Mouse (Mus musculus): ENCODE results near the gene Gm10260. TPM values are rescaled to one million over a fixed set of nuclear protein-coding genes. Genes with fewer than 3 reads are reported as not detected.

The Gm10260 gene
- polyA plus RNA-seq, 1 experiment from 2014 or later: 0.98 TPM

DNA sequence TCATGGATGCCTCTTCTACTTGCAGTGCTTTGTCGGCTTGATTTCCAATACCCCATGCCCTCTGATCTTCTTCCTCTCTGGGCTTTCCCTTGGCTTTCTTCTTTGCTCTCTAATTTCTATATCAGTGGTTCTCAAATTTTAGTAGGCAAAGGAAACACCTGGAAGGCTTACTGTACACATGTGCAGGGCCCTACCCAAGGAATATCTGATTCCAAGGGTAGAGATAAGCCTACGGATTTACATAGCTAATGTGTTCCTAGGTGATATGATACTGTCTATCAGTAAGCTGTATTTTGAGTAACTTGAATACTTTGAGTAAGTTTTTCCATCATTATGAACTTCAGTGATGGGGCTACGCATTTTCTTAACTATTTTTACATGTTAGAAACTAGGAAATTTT is 25.7 kb downstream of the Gm10260 start:
- H3K4me3 ChIP-seq: no peak overlapping the region
- H3K27ac ChIP-seq: no peak overlapping the region
- ATAC-seq (ENCODE audit: low FRiP score, low read depth): no peak
- H3K4me2 ChIP-seq (replicated peaks): no peak overlapping the region
- no peaks in the 10 kb centered on the region for H3K27me3 ChIP-seq (replicated peaks)
- H3K9me3 ChIP-seq: no peaks in the 10 kb centered on the region
- H3K9ac ChIP-seq: no peak overlapping the region
- H3K4me1 ChIP-seq: no peaks in the 10 kb centered on the region
- 92% methylated on average over 3 of the region's 3 CpGs for WGBS
- no peaks in the 10 kb centered on the region for H3K36me3 ChIP-seq

GRCm38 (mm10) chr13:97725160-97725825 is 35.1 kb downstream of the Gm10260 start:
- Histone ChIP-seq H3K4me2 (replicated peaks) (no peak overlapping the region), H3K36me3 (no peaks in the 10 kb centered on the region), H3K9ac (no peak overlapping the region), H3K4me1 (0 out of 2 replicates have a peak, but pooled peaks cover 3% of the 10 kb centered on the region), H3K27ac (no peak overlapping the region), H3K4me3 (no peak overlapping the region), H3K27me3 (replicated peaks) (no peaks in the 10 kb centered on the region), H3K9me3 (no peaks in the 10 kb centered on the region)
- WGBS: 84% methylated on average over 11 of the region's 11 CpGs
- no peak for ATAC-seq (ENCODE audit: low FRiP score, low read depth)

- ATAC-seq (ENCODE audit: low FRiP score, low read depth): no peak
- no peaks in the 10 kb centered on the region for H3K36me3 ChIP-seq
- H3K4me3 ChIP-seq: no peak overlapping the region
- H3K9me3 ChIP-seq: no peaks in the 10 kb centered on the region
- H3K4me2 ChIP-seq (replicated peaks): no peak overlapping the region
- 0 out of 2 replicates have a peak, but pooled peaks cover 3% of the 10 kb centered on the region for H3K4me1 ChIP-seq
- H3K27me3 ChIP-seq (replicated peaks): no peaks in the 10 kb centered on the region
- no peak overlapping the region for H3K27ac ChIP-seq
- 76% methylated on average over 6 of the region's 6 CpGs for WGBS
- no peak overlapping the region for H3K9ac ChIP-seq
These were observed 35.9 kb downstream of the Gm10260 start for GRCm38 (mm10) chr13:97724551-97724950.

DNA sequence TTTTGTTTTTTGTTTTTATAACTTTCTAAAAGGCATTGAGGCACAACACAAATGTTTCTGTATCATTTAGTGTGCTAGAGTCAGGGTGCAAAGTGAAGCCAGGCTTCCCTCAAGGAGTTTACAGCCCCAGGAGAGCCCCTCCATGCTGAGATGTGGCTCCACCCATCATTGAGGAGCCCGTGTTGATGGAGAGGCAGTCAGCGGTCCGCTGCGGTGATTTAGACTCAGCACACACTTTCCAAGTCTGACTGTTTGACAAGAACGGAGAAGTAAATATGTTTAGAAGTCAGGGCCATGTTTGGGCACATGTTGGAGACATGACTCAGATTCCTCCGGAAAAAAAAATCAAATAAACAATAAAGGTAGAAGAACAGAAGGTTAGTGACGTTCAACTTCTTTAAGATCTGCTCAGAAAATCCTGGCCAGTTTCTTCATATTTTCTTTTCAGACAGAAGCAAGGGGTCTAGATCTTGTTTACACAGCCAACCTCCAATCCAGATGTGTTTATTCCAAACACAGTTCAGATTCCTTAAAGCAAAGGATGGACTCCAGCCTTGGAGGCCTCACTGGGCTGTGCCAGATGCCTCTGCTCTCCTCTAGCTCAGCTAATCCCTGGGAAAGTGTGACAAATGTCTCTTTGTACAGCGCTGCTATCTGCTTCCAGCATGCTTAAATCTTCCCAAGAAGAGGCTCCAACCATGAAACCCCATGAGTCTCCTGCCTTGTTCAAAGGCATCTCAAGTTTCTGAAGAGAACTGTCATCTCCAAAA is 47.7 kb downstream of the Gm10260 start:
- ATAC-seq (ENCODE audit: low FRiP score, low read depth): no peak
- WGBS: 71% methylated on average over 8 of the region's 8 CpGs

GRCm38 (mm10) chr13:97711510-97711909 is 48.9 kb downstream of the Gm10260 start:
- WGBS: 84% methylated on average over 2 of the region's 2 CpGs
- H3K4me2 ChIP-seq (replicated peaks): no peak overlapping the region
- no peak overlapping the region for H3K27ac ChIP-seq
- no peak for ATAC-seq (ENCODE audit: low FRiP score, low read depth)
- H3K9me3 ChIP-seq: no peaks in the 10 kb centered on the region
- H3K36me3 ChIP-seq: no peaks in the 10 kb centered on the region
- no peak overlapping the region for H3K9ac ChIP-seq
- no peaks in the 10 kb centered on the region for H3K27me3 ChIP-seq (replicated peaks)
- H3K4me3 ChIP-seq: no peak overlapping the region
- H3K4me1 ChIP-seq: no peaks in the 10 kb centered on the region

More for the DNA sequence above, 47.7 kb downstream of the Gm10260 start:
- no peak overlapping the region for H3K27ac ChIP-seq
- no peaks in the 10 kb centered on the region for H3K27me3 ChIP-seq (replicated peaks)
- H3K4me1 ChIP-seq: no peaks in the 10 kb centered on the region
- H3K4me2 ChIP-seq (replicated peaks): no peak overlapping the region
- no peak overlapping the region for H3K4me3 ChIP-seq
- no peaks in the 10 kb centered on the region for H3K9me3 ChIP-seq
- H3K9ac ChIP-seq: no peak overlapping the region
- no peaks in the 10 kb centered on the region for H3K36me3 ChIP-seq
